Mouse (Mus musculus) right cerebral cortex, postnatal 10 days (tissue): ENCODE data around the gene Daam1.

Experiments
- DNase-seq, 2 experiments: peaks; one replicate each; pipeline ENCODE4 v3.0.0; 2021; ENCODE audit warnings: low spot score in 2 of 2

The Daam1 gene

GRCm38 (mm10) chr12:71830607-71831257 is at the start of gene Daam1:
Daam1 (plus strand) TSS chr12:71831078.
- DNase-seq = peak; percentile 97 to 99

- no peak for DNase-seq
These were observed 49.7 kb upstream of the Daam1 start for GRCm38 (mm10) chr12:71781220-71781619.

GRCm38 (mm10) chr12:71783970-71784369 is 46.9 kb upstream of the Daam1 start:
- DNase-seq = no peak

- DNase-seq = no peak
These were observed 46.1 kb upstream of the Daam1 start for GRCm38 (mm10) chr12:71784666-71785255.

- no peak for DNase-seq
These were observed 44.4 kb upstream of the Daam1 start for GRCm38 (mm10) chr12:71786521-71786920.

GRCm38 (mm10) chr12:71788791-71789190 is 42.1 kb upstream of the Daam1 start:
- no peak for DNase-seq

GRCm38 (mm10) chr12:71790581-71790980 is 40.3 kb upstream of the Daam1 start:
- no peak for DNase-seq

- no peak for DNase-seq
These were observed 37.8 kb upstream of the Daam1 start for GRCm38 (mm10) chr12:71793114-71793513.

- DNase-seq = no peak
These were observed 35.3 kb upstream of the Daam1 start for GRCm38 (mm10) chr12:71795626-71796025.

- peak; percentile 40 to 41 for DNase-seq
These were observed 34.4 kb upstream of the Daam1 start for GRCm38 (mm10) chr12:71796517-71796916.

- no peak for DNase-seq
These were observed 23.6 kb upstream of the Daam1 start for GRCm38 (mm10) chr12:71807306-71807705.

GRCm38 (mm10) chr12:71808631-71809030 is 22.2 kb upstream of the Daam1 start:
- DNase-seq = no peak

GRCm38 (mm10) chr12:71809550-71809949 is 21.3 kb upstream of the Daam1 start:
- DNase-seq = no peak

GRCm38 (mm10) chr12:71812567-71812966 is 18.3 kb upstream of the Daam1 start:
- no peak for DNase-seq

GRCm38 (mm10) chr12:71813251-71813650 is 17.6 kb upstream of the Daam1 start:
- DNase-seq = no peak

GRCm38 (mm10) chr12:71813761-71814160 is 17.1 kb upstream of the Daam1 start:
- no peak for DNase-seq

- no peak for DNase-seq
These were observed 10.8 kb upstream of the Daam1 start for GRCm38 (mm10) chr12:71820094-71820493.

- no peak for DNase-seq
These were observed 9.6 kb upstream of the Daam1 start for GRCm38 (mm10) chr12:71821272-71821671.

GRCm38 (mm10) chr12:71821743-71822142 is 9.1 kb upstream of the Daam1 start:
- no peak for DNase-seq

- DNase-seq = no peak
These were observed 6.0 kb upstream of the Daam1 start for GRCm38 (mm10) chr12:71824927-71825326.

- no peak for DNase-seq
These were observed 739 bp upstream of the Daam1 start for GRCm38 (mm10) chr12:71830139-71830538.

- DNase-seq = peak; percentile 44 to 49
These were observed 595 bp downstream of the Daam1 start for GRCm38 (mm10) chr12:71831258-71832087.

GRCm38 (mm10) chr12:71832225-71832624 is 1.3 kb downstream of the Daam1 start:
- peak; percentile 88 to 92 for DNase-seq
